Mouse (Mus musculus) midbrain, embryonic 16.5 days (tissue): Measurements from ENCODE around the gene Vps41. TPM values are rescaled to one million over a fixed set of nuclear protein-coding genes. Genes with fewer than 3 reads are reported as not detected.

Experiments used
- ATAC-seq: fragments of 200-750 bp; cut with Nextera tagmentation; 2 replicates; pipeline ENCODE4 v1.8.0; 2017; ENCODE audit warnings: moderate TSS enrichment
- H3K27ac ChIP-seq: fragments of 300-500 bp; sonication (generic); 2 replicates; pipeline ENCODE4 v1.5.1; 2014; ENCODE audit warnings: mild to moderate bottlenecking, low read length, mixed read lengths
- H3K27me3 ChIP-seq: fragments of 300-500 bp; sonication (generic); 2 replicates; pipeline ENCODE4 v1.6.1; 2014; ENCODE audit warnings: low read depth, low read length, mixed read lengths; ENCODE audit not compliant: control insufficient read depth, insufficient read depth
- H3K36me3 ChIP-seq: fragments of 300-500 bp; sonication (generic); 2 replicates; pipeline ENCODE4 v1.6.1; 2014; ENCODE audit warnings: mild to moderate bottlenecking, low read length, moderate library complexity, mixed read lengths; ENCODE audit not compliant: control insufficient read depth, insufficient read depth
- H3K4me1 ChIP-seq: fragments of 300-500 bp; sonication (generic); 2 replicates; pipeline ENCODE4 v1.6.1; 2014; ENCODE audit warnings: mild to moderate bottlenecking, low read length, mixed read lengths; ENCODE audit not compliant: control insufficient read depth, insufficient read depth
- H3K4me2 ChIP-seq: fragments of 300-500 bp; sonication (generic); 2 replicates; pipeline ENCODE4 v1.6.1; 2014; ENCODE audit warnings: mild to moderate bottlenecking, low read length, mixed read lengths
- H3K4me3 ChIP-seq: fragments of 300-500 bp; sonication (generic); 2 replicates; pipeline ENCODE4 v1.5.1; 2014; ENCODE audit warnings: low read depth, mild to moderate bottlenecking, low read length, moderate library complexity, mixed read lengths
- H3K9ac ChIP-seq: fragments of 300-500 bp; sonication (generic); 2 replicates; pipeline ENCODE4 v1.6.1; 2014; ENCODE audit warnings: low read depth, low read length, mixed read lengths
- H3K9me3 ChIP-seq: fragments of 300-500 bp; sonication (generic); replicated peaks from 2 replicates; pipeline ENCODE4 v1.6.1; 2014; ENCODE audit warnings: mild to moderate bottlenecking, low read length, mixed read lengths; ENCODE audit not compliant: control insufficient read depth, poor library complexity, severe bottlenecking
- WGBS: fragments of 180-500 bp; shearing (Covaris S2); extraction: QIAGEN DNeasy Blood & Tissue Kit; methylation state at CpG from one replicate; pipeline ENCODE4 v1.1.7; 2014; 5-methylcytosine and 5-hydroxymethylcytosine counted together
- polyA plus RNA-seq: library from polyadenylated mRNA; unstranded; fragments of >200 nt; fragmentation: Nextera tagmentation; extraction: Ambion mirVana; gene quantifications from 2 replicates; pipeline ENCODE4 v1.2.1, GENCODE M21; 2015

Gene Vps41
- polyA plus RNA-seq, 1 experiment from 2014 or later: 133 TPM

DNA sequence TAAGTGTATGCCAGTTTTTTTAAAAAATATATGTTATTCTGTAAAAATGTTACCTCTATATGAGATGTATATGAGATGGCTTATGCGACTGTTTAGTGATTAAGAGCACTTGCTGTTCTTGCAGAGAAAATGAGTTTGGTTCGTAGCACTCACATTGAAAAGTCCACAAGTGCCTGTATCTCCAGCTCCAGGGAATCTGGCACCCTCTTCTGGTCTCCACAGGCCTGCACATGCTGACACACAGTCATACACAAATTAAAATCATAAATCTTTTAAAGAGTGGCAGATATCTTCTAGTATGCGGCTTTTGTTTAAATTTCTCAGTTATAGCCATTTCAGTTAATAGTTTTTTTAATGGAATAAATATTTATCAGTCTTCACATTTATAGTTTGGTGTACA lies 40.9 kb downstream of the Vps41 start:
- H3K4me2 ChIP-seq: no peak overlapping the region
- no peaks in the 10 kb centered on the region for H3K4me1 ChIP-seq
- no peak overlapping the region for H3K9ac ChIP-seq
- ATAC-seq: no peak
- no peaks in the 10 kb centered on the region for H3K9me3 ChIP-seq
- no peaks in the 10 kb centered on the region for H3K27me3 ChIP-seq
- no peak overlapping the region for H3K27ac ChIP-seq
- WGBS: 82% methylated on average over 3 of the region's 3 CpGs
- H3K36me3 ChIP-seq: no peaks in the 10 kb centered on the region
- no peak overlapping the region for H3K4me3 ChIP-seq

DNA sequence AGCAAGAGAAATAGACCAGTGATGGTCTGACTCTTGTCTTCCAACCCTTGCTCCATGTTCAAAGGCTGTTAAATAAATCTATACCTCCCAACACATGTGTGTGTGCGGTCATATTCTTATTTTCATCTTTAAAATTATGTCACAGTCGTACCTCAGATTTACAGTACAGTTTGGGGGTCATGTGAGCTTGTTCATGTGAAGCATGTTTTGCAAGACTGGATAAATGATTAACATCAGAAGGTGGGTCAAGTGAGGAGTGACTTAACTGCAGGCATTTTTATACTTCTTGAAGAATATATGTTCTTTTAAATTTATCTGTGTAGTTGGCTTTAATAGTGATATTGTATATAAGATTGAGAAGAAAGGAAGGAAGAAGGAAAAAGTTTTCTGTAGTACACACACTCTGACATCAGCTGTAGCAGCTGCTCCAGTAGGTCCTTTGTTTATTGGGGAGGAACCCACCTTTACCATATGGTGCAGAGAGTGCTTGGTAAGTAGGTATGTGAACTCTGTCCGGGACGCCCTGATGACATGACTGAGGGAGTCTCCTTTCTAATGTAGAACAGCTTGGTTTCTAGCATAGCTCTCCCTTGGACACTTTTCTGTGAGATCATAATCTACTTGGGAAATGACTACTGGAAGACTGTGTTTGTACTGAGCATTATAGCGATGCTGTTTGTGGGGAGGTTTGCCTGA lies 42.4 kb downstream of the Vps41 start:
- H3K36me3 ChIP-seq: no peaks in the 10 kb centered on the region
- no peak overlapping the region for H3K4me3 ChIP-seq
- H3K9me3 ChIP-seq: no peaks in the 10 kb centered on the region
- H3K4me2 ChIP-seq: no peak overlapping the region
- 94% methylated on average over 5 of the region's 5 CpGs for WGBS
- ATAC-seq: no peak
- H3K9ac ChIP-seq: no peak overlapping the region
- H3K27me3 ChIP-seq: no peaks in the 10 kb centered on the region
- no peaks in the 10 kb centered on the region for H3K4me1 ChIP-seq
- no peak overlapping the region for H3K27ac ChIP-seq

DNA sequence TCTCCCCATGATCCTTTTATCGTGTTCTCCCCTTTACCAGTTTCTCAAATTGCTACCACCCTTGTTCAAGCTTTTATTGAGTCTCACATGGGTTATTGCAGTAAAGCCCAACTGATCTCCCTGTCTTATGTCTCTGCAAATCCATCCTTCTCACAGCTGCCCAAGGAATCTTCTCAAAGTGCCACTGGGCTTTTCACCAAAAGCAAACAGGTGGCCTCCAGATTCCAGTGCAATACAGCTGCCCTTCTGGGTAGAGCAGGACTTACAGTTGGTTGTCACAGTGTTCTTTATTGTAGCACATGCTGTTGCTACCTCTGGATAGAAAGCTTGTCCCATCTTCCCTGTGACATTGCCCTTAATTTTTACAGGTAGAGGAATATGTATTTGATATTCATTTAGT lies 44.4 kb downstream of the Vps41 start:
- 41% methylated on average over 1 of the region's 1 CpGs for WGBS
- H3K36me3 ChIP-seq: no peaks in the 10 kb centered on the region
- no peak overlapping the region for H3K9ac ChIP-seq
- no peak overlapping the region for H3K4me2 ChIP-seq
- no peaks in the 10 kb centered on the region for H3K9me3 ChIP-seq
- H3K4me1 ChIP-seq: no peaks in the 10 kb centered on the region
- ATAC-seq: no peak
- H3K27me3 ChIP-seq: no peaks in the 10 kb centered on the region
- H3K27ac ChIP-seq: no peak overlapping the region
- no peak overlapping the region for H3K4me3 ChIP-seq

DNA sequence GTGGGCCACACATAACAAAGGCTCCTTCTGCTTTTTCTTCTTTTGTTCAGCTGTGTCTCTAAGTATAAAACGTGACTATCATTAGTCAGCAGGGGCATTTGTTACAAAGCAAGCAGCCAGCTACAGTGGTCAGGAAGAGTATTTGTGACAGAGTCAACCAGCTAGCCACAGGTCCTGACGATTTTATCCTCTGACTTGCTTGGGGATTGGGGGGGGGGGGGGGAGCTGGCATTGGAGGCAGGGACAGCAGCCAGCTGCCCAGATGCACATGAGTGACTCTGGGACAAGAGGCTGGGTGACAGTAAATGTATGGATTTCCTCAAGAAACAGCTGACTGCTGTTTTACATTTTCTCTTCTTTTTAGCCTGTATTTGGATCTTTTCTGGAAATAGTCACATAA lies 50.8 kb downstream of the Vps41 start:
- H3K9me3 ChIP-seq: no peaks in the 10 kb centered on the region
- WGBS: 8% methylated on average over 2 of the region's 2 CpGs
- H3K4me1 ChIP-seq: peaks cover 6% of the 10 kb centered on the region; the same call in 1 of the 2 replicates
- no peak overlapping the region for H3K4me3 ChIP-seq
- H3K27ac ChIP-seq: no peak overlapping the region
- peak; percentile 54 for ATAC-seq
- no peak overlapping the region for H3K4me2 ChIP-seq
- H3K27me3 ChIP-seq: no peaks in the 10 kb centered on the region
- no peak overlapping the region for H3K9ac ChIP-seq
- H3K36me3 ChIP-seq: no peaks in the 10 kb centered on the region

DNA sequence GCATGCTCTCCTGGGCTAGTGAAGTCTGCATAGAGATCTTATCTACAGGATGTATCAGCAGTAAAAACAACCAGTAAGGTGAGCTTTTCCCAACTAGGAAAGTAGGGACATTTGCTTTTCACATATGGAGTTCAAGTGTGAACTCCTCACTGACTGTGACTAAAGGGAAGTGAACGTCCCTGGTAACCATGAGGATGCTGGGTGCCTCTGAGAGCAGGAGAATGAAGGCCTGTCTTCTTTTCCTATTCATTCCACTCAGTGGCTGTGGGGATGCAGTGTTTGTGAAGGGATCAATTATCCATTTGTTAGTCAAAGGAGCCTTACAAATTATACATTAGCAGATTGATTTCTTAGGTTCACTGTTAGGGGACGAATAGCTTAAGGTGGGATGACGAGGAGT lies 51.4 kb downstream of the Vps41 start:
- Histone ChIP-seq H3K27me3 (no peaks in the 10 kb centered on the region), H3K9ac (no peak overlapping the region), H3K27ac (no peak overlapping the region), H3K4me3 (no peak overlapping the region), H3K36me3 (no peaks in the 10 kb centered on the region), H3K4me1 (peaks cover 6% of the 10 kb centered on the region; the same call in 1 of the 2 replicates), H3K9me3 (no peaks in the 10 kb centered on the region), H3K4me2 (no peak overlapping the region)
- WGBS: 34% methylated on average over 3 of the region's 3 CpGs
- ATAC-seq: peak; percentile 47; the same call in 1 of the 2 replicates

DNA sequence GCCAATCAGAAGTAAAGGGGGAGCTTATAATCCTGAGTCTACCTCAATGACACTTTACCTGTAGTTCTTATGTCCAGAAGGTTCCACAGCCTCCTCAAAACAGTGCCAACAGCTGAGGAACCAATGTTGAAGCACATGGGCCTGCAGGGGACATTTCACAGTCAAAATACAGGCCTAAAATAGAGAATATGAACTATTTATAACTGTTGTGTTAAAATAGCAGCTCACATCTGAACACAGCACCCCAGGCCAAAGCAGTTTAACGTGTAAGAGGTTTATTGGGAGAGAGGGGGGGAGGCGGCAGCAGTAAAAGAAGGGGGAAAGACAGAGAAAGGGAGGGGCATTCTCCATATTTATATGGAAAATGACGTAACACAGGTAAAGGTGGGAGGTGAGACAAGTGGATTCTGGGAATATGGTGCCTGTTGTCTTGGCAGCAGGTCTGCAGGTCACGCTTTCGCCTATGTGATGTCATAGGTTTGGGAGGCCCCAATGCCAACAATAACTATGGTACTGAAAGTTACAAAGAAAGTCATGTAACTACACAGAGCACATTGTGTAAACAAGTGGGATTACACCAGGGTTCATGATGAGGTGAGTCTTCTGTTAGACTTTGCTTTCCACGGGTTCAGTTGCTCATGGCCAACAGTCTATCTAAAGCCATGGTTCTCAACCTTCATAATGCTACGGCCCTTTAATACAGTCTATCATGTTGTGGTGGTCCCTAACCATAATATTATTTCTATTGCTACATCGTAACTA lies 56.5 kb downstream of the Vps41 start:
- H3K36me3 ChIP-seq: no peaks in the 10 kb centered on the region
- WGBS: 93% methylated on average over 8 of the region's 8 CpGs
- ATAC-seq: no peak

DNA sequence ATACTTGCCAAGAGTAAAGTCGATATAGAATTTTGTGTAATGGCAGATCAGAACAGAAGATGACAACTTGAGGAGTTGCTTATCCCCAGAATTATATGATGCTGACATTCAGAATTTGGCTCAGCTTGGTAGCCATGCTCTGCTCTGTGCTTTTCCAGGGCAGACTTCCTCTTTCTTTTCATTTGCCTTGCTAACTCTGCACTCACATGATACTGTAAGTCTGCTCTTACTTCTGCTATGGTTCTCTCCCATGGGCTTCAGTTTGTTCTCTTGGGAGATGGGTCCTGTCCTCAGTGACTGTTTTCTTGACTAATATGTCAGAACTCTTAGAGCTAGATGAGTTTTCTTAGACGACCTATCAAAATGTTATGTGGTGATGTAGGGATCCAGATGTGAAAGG lies 64.2 kb downstream of the Vps41 start:
- Histone ChIP-seq H3K27me3 (no peaks in the 10 kb centered on the region), H3K27ac (no peak overlapping the region), H3K4me3 (no peak overlapping the region), H3K36me3 (no peaks in the 10 kb centered on the region), H3K9ac (no peak overlapping the region), H3K4me1 (no peaks in the 10 kb centered on the region), H3K9me3 (no peaks in the 10 kb centered on the region), H3K4me2 (no peak overlapping the region)
- 92% methylated on average over 2 of the region's 2 CpGs for WGBS
- ATAC-seq: no peak

More for the DNA sequence above, 56.5 kb downstream of the Vps41 start:
- Histone ChIP-seq H3K27me3 (no peaks in the 10 kb centered on the region), H3K27ac (no peak overlapping the region), H3K4me3 (no peak overlapping the region), H3K9me3 (no peaks in the 10 kb centered on the region), H3K9ac (no peak overlapping the region), H3K4me2 (no peak overlapping the region), H3K4me1 (0 out of 2 replicates have a peak, but pooled peaks cover 1% of the 10 kb centered on the region)

DNA sequence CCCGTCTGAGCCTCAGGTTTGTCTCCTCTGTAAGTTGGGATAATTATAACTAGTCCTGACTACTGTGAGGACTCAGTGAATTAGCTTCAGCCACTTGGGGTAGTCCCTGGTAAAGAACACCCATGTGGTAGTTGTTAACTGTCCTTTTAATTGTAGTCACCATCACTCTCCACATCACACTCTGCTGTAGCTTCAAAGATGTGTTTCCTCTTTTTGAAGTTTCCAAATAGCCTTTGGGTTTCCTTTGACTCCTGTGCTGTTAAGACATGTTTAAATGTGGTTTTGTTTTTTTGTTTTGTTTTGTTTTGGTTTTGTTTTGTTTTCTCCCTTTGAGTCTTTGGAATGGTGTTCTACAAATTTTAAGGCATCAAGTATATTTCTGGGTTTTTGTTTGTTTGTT lies 68.6 kb downstream of the Vps41 start:
- ATAC-seq: no peak
- Histone ChIP-seq H3K4me1 (no peaks in the 10 kb centered on the region), H3K9me3 (no peaks in the 10 kb centered on the region), H3K27ac (no peak overlapping the region), H3K27me3 (no peaks in the 10 kb centered on the region), H3K36me3 (no peaks in the 10 kb centered on the region), H3K9ac (no peak overlapping the region), H3K4me2 (no peak overlapping the region), H3K4me3 (no peak overlapping the region)
- 96% methylated on average over 1 of the region's 1 CpGs for WGBS

DNA sequence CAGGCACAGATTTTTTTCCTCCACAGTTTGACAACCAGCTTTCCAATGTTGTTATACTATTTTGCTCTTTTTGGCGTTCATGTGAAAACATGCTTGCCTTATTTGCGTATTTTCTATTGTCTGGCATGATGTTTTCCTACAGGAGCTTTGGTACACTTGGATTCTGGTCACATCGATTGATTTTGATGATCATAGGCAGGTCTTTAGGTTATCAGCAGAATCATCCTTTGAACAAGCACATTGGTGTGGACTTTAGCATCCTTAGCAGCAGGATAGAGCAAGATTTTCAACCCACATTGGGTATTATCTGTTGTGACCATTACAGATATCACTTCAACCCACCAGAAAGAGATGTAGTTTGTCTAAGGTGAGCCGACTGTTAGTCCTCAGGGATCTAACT lies 71.0 kb downstream of the Vps41 start:
- 95% methylated on average over 4 of the region's 4 CpGs for WGBS
- Histone ChIP-seq H3K27ac (no peak overlapping the region), H3K4me2 (no peak overlapping the region), H3K4me3 (no peak overlapping the region), H3K4me1 (no peaks in the 10 kb centered on the region), H3K9ac (no peak overlapping the region), H3K36me3 (no peaks in the 10 kb centered on the region), H3K9me3 (no peaks in the 10 kb centered on the region), H3K27me3 (no peaks in the 10 kb centered on the region)
- ATAC-seq: no peak
